Mouse (Mus musculus): Measurements from ENCODE around the gene Uncx. TPM values are rescaled to one million over a fixed set of nuclear protein-coding genes. Genes with fewer than 3 reads are reported as not detected.
A peak's percentile ranks its signal among the peaks of the same experiment; 100 is the strongest.

The Uncx gene
- polyA plus RNA-seq, 1 experiment from 2014 or later, result not detected

DNA sequence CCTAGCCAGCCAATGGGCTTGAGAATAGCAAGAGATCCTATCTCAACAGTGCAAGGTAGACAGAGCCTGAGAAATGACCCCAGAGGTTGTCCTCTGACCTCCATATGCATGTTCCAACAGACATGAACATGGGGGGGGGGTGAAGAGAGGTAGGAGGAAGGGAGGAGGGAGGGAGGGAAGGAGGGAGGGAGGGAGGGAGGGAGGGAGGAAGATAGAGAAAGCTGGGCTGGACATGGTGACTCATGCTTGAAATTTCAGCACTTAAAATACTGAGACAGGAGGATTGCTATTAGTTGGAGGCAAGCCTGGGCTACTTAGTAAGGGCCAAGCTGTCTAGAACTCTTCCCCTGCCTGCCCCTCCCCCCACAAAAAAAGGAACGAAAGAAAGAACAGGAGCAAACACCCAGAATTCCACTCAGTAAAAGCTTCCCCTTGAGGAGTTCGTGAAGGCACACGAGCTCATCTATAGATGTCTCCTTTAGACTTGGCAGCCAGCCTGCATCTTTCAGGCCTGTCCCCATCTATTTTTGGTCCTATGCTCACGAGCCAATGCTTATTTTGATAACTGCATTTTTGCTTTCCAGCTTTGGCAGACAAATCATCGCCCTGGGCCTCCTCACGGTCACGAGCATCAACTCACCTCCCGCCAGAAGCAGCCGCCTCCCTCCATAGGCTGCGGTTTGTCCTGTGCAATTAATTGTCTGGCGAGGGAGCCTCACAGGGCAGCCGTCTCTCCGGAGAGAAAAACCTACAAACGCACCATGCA is 23.0 kb upstream of the Uncx start:
- Histone ChIP-seq H3K4me3 (no peak overlapping the region), H3K4me1 (no peaks in the 10 kb centered on the region), H3K9ac (no peak overlapping the region), H3K9me3 (replicated peaks) (no peaks in the 10 kb centered on the region), H3K4me2 (no peak overlapping the region), H3K27me3 (replicated peaks) (peaks cover 60% of the 10 kb centered on the region), H3K27ac (no peak overlapping the region), H3K36me3 (no peaks in the 10 kb centered on the region)
- 45% methylated on average over 14 of the region's 14 CpGs for WGBS (ENCODE audit: insufficient replicate concordance)
- no peak for ATAC-seq

DNA sequence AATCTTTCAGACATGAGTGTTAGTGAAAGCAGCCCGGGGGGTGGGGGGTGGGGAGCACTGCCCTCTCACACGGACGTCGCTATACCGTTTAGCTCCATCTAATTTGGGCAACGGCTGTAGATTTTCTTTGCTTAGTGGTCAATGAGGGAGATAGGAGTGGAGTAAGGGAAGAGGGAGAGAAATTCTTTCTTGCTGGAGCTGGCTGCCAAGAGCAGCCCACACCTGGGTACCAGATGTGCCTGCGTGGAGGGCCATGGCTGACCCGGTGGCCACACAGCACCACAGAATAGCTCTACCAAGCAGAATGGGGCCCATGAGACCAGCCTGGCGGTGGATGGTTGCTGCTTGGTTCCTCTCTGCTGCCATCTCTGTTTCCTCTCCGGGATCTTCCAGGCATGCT is 21.3 kb upstream of the Uncx start:
- H3K4me1 ChIP-seq, result no peaks in the 10 kb centered on the region
- H3K9me3 ChIP-seq (replicated peaks), result no peaks in the 10 kb centered on the region
- no peak overlapping the region for H3K9ac ChIP-seq
- H3K27ac ChIP-seq, result no peak overlapping the region
- peaks cover 65% of the 10 kb centered on the region for H3K27me3 ChIP-seq (replicated peaks)
- no peak overlapping the region for H3K4me2 ChIP-seq
- 70% methylated on average over 10 of the region's 10 CpGs for WGBS (ENCODE audit: insufficient replicate concordance)
- ATAC-seq, result no peak
- no peaks in the 10 kb centered on the region for H3K36me3 ChIP-seq
- H3K4me3 ChIP-seq, result no peak overlapping the region

DNA sequence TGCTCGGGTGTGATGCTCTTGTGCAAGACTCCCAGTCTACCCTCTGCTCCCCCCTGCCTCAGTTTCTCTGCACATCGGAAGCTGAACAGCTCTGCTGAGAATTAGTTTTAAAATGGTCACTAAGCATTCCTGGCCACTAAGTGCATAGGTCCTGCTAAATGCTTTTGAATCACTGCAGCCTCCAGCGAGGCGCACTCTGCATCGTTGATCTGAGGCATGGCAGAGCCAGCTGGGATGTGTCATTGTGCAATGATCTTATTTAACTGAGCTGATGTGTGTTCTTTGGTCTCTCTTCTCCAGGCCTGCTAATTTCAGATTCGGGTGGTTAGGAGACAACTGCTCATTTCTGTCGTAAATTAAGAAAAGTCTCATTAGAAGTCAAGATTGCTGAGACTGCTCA is 14.4 kb upstream of the Uncx start:
- no peak overlapping the region for H3K27ac ChIP-seq
- H3K4me2 ChIP-seq, result no peak overlapping the region
- H3K9ac ChIP-seq, result no peak overlapping the region
- H3K4me1 ChIP-seq, result no peaks in the 10 kb centered on the region
- H3K4me3 ChIP-seq, result no peak overlapping the region
- H3K27me3 ChIP-seq (replicated peaks), result peaks cover 78% of the 10 kb centered on the region
- WGBS (ENCODE audit: insufficient replicate concordance), result 54% methylated on average over 7 of the region's 7 CpGs
- no peak for ATAC-seq
- H3K36me3 ChIP-seq, result no peaks in the 10 kb centered on the region
- no peaks in the 10 kb centered on the region for H3K9me3 ChIP-seq (replicated peaks)

DNA sequence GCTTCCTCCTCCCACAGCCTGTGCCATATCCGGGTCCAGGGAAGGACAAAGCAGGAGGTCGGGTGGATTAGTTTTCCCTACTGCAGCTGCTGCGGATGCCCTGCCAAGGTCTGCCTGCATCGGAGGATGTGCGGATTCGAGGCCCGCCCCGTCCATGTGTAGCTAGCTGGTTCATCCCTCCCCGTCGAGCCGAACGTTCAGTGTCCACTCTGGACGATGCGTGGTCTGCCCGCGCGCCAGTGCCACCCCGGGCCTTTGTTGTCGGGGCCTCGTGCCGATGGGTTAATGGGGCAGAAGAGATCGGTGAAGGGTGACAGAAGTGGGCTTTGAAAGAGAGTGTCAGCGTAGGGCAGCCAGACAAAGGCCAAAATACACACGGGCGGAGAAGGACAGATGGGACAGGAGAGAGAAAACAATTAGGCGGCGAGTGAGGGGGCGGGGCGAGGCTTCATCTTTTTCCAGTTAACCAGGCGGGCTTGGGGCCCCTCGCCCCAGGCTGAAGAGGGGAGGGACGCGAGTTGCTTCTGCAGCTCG is 7.8 kb upstream of the Uncx start:
- Histone ChIP-seq H3K4me3 (no peak overlapping the region), H3K36me3 (no peaks in the 10 kb centered on the region), H3K4me1 (no peaks in the 10 kb centered on the region), H3K9me3 (replicated peaks) (no peaks in the 10 kb centered on the region), H3K27me3 (replicated peaks) (peaks cover 98% of the 10 kb centered on the region), H3K9ac (no peak overlapping the region), H3K4me2 (peak overlapping the region; percentile 20; the same call in 1 of the 2 replicates), H3K27ac (no peak overlapping the region)
- no peak for ATAC-seq
- 5% methylated on average over 34 of the region's 34 CpGs for WGBS (ENCODE audit: insufficient replicate concordance)

DNA sequence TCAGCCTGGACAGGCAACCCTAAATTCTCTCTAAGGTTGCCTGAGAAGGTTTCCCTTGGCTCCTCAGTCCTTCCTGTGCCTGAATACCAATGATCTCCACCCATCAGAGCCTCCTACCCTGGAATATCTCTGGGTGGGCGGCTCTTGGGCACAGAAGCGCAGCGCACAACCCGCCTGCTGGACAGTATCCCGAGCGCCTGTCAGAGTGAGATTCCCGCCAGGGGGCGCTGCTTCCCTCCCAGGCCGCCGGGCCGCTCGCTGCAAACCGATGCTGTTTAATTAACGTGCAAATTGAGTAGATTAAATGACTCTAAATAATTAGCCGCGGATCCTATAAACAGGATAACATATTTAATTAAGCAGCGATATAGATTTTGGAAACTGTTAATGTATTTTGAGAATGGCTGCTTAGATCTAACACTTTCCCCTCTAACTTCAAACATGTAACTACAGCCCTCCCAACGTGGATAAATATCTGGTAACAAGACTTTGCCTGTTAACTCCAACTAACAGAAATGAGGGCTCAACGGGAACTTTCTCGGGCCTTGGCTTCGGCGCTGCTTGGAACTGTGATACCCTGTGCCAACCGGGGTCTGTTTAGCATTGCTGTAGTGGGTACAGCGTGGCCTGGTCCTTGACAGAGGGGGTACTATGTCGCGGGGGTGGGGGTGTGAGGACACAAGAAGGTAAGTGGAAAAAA is 6.9 kb upstream of the Uncx start:
- H3K9ac ChIP-seq, result no peak overlapping the region
- ATAC-seq, result no peak
- H3K9me3 ChIP-seq (replicated peaks), result no peaks in the 10 kb centered on the region
- 2% methylated on average over 26 of the region's 26 CpGs for WGBS (ENCODE audit: insufficient replicate concordance)
- H3K27me3 ChIP-seq (replicated peaks), result peaks cover 100% of the 10 kb centered on the region
- no peaks in the 10 kb centered on the region for H3K36me3 ChIP-seq
- H3K4me1 ChIP-seq, result no peaks in the 10 kb centered on the region
- no peak overlapping the region for H3K4me2 ChIP-seq
- no peak overlapping the region for H3K4me3 ChIP-seq
- no peak overlapping the region for H3K27ac ChIP-seq

DNA sequence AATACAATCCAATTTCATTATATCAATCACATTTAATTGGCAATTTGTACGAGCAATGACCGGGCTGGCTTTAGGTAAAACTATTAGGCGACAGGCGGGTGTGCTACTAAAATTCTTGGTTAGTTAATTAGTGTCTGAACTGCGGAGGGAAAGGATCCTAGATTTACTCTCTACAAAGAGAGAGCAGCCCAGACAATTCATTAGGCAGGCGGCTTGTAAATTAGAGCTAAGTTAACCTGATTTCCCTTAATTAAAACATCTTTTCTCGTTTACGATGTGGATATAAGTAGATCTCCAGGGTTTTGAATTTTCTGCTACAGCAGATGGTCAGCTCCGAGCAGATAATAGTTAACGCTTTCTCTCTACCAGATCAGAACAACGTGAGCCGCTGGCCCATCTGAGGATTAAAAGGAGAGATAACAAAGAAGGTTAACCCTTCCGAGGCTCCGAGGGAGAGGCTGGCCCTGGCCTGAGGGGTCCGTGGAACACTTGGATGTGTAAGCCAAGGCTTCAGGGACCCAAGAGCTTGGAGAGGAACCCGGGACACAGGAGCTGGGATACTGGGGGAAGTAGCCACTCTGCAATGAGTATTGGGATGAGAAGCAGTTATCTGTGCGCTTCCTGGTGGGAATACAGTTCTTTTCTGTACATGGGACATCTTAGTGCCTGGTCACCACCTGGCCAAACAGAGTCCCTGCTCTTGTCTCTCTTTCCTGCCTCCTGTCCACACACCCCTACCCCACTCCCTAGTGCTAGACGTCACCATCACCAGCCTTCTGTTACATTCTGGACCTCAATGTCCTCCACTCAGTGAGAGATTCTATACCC is 6.2 kb upstream of the Uncx start:
- 11% methylated on average over 18 of the region's 18 CpGs for WGBS (ENCODE audit: insufficient replicate concordance)
- H3K9ac ChIP-seq, result no peak overlapping the region
- no peak overlapping the region for H3K4me3 ChIP-seq
- no peaks in the 10 kb centered on the region for H3K4me1 ChIP-seq
- H3K36me3 ChIP-seq, result no peaks in the 10 kb centered on the region
- H3K4me2 ChIP-seq, result no peak overlapping the region
- ATAC-seq, result no peak
- no peaks in the 10 kb centered on the region for H3K9me3 ChIP-seq (replicated peaks)
- H3K27ac ChIP-seq, result no peak overlapping the region
- peaks cover 100% of the 10 kb centered on the region for H3K27me3 ChIP-seq (replicated peaks)

DNA sequence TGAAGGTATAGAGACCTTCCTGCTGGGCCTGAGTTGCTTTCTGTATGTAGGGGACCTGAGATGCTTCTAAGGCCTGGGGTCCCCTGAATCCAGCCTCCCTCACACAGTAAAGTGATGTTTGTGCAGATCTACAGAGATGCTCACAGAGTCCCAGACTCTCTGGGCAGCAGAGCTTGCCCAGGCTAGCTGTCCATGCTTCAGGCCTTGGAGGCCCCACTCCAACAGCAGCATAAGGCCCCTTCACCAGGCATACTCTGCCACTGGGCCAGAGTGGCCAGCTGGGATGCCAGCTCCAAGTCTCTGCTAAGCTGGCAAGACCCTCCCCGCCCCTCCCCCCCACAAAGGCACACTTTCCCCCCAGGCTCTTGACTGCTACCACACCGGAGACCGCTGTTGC is 5.6 kb upstream of the Uncx start:
- 5% methylated on average over 3 of the region's 3 CpGs for WGBS (ENCODE audit: insufficient replicate concordance)

DNA sequence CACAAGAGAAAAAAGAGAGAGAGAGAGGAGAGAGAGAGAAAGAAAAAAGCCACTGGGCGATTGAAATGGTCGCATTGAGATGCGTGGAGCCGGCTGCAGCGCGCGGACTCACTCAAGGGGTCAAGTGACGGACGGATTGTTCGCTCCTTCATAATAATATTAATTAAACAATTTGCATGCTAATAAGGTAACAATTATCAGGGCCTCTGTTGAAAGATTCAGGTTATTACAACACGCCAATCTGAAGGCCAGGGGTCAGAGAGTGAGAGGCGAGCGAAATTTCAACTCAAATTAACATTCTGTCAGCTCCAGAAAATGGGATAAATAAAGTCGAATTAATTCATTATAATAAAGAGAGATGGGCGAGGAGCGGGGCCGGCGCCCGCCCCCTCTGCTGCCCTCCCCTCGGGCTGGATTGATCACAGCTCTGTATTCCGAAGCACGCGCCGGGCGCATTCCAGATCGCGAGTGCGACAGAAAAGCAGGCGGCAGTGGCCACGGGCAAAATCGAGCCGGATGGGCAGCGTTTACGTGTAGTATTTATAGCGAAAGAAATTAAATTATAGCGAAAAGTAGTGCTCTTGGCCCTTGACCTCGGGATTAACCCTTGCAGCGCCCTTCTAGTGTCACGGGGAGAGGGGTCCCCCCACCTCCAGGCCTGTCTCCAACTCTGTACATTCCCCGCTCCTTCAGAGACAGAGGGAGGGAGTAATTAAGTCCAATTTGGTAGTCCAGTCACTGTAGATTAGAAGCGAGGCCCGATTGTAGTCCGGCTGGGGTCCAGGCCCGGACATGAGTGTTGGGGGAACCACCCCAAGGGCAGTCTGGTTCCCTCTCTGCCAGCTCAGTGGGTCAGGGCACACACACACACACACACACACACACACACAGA is 1.9 kb upstream of the Uncx start:
- H3K9me3 ChIP-seq (replicated peaks), result no peaks in the 10 kb centered on the region
- peaks cover 100% of the 10 kb centered on the region for H3K27me3 ChIP-seq (replicated peaks)
- no peak overlapping the region for H3K4me2 ChIP-seq
- peaks cover 11% of the 10 kb centered on the region; the same call in 1 of the 2 replicates for H3K4me1 ChIP-seq
- no peak overlapping the region for H3K9ac ChIP-seq
- no peak for ATAC-seq
- WGBS (ENCODE audit: insufficient replicate concordance), result 3% methylated on average over 44 of the region's 44 CpGs
- H3K4me3 ChIP-seq, result no peak overlapping the region
- no peak overlapping the region for H3K27ac ChIP-seq
- H3K36me3 ChIP-seq, result no peaks in the 10 kb centered on the region

More for the DNA sequence above, 5.6 kb upstream of the Uncx start:
- H3K27me3 ChIP-seq (replicated peaks), result peaks cover 100% of the 10 kb centered on the region
- no peak overlapping the region for H3K4me2 ChIP-seq
- ATAC-seq, result no peak
- H3K27ac ChIP-seq, result no peak overlapping the region
- H3K9ac ChIP-seq, result no peak overlapping the region
- no peaks in the 10 kb centered on the region for H3K36me3 ChIP-seq
- no peak overlapping the region for H3K4me3 ChIP-seq
- no peaks in the 10 kb centered on the region for H3K4me1 ChIP-seq
- no peaks in the 10 kb centered on the region for H3K9me3 ChIP-seq (replicated peaks)

DNA sequence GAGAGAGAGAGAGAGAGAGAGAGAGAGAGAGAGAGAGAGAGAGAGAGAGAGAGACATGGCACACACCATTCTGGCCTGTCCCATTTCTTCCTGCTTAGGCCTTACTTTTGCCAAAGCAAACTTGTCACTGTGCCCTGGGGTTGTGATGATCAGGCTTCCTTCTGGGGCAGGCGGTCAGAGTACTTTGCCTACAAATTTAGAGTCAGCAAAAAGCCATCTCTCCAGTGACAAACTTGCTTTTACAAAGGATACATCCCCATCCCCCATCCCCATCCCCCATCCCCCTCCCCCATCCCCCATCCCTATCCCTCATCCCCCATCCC is 1.3 kb upstream of the Uncx start:
- Histone ChIP-seq H3K36me3 (no peaks in the 10 kb centered on the region), H3K4me3 (no peak overlapping the region), H3K9me3 (replicated peaks) (no peaks in the 10 kb centered on the region), H3K4me1 (peaks cover 11% of the 10 kb centered on the region; the same call in 1 of the 2 replicates), H3K27ac (no peak overlapping the region), H3K9ac (no peak overlapping the region), H3K4me2 (no peak overlapping the region), H3K27me3 (replicated peaks) (peaks cover 100% of the 10 kb centered on the region)
- ATAC-seq, result no peak
- 6% methylated on average over 1 of the region's 1 CpGs for WGBS (ENCODE audit: insufficient replicate concordance)

DNA sequence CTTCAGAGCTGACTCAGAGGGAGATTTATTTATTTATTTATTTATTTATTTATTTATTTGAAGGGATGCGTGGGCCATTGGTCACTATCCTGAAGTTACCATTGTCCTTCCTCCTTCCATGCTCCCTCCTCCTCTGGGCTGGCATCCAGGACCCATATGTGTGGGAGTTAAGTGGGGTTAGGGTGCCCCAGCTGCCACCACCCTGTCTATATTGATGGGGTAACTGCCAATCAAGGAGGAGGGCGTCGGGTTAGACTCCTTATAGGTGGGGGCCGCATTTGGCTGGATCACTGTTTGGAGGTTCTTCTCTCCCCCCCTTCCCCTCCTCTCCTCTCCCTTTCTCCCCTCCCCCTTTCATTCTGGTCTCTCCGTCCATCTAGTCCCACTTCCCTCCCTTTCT is 738 bp upstream of the Uncx start:
- 2% methylated on average over 5 of the region's 5 CpGs for WGBS (ENCODE audit: insufficient replicate concordance)
- no peak overlapping the region for H3K27ac ChIP-seq
- no peaks in the 10 kb centered on the region for H3K9me3 ChIP-seq (replicated peaks)
- H3K27me3 ChIP-seq (replicated peaks), result peaks cover 100% of the 10 kb centered on the region
- H3K4me2 ChIP-seq, result no peak overlapping the region
- H3K4me1 ChIP-seq, result peaks cover 11% of the 10 kb centered on the region; the same call in 1 of the 2 replicates
- no peak for ATAC-seq
- H3K36me3 ChIP-seq, result no peaks in the 10 kb centered on the region
- H3K4me3 ChIP-seq, result no peak overlapping the region
- H3K9ac ChIP-seq, result no peak overlapping the region

DNA sequence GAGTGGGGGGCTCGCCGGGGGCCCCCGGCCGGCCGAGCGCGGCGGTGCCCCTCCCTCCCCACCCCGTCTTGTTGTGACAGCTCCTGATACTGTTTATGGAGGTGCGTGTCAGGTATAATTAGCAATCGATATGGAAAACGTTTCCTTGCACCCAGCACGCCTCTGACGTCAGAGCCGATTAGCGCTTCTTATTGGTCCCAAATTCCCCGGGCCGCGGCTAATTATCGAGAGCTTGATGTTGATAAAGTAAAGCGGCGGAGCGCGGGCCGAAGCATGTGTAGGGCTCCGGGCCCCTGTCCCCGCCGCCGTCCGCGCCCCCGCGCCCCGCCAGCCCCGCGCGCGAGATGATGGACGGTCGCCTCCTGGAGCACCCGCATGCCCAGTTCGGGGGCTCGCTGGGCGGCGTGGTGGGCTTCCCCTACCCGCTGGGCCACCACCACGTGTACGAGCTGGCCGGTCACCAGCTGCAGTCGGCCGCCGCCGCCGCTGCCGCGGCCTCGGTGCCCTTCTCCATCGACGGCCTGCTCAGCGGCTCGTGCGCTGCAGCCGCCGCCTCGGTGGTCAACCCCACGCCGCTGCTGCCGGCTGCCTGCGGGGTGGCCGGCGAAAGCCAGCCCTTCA is 466 bp downstream of the Uncx start:
- peak overlapping the region; percentile 48 for H3K4me2 ChIP-seq
- H3K27me3 ChIP-seq (replicated peaks), result peaks cover 100% of the 10 kb centered on the region
- 2% methylated on average over 71 of the region's 71 CpGs for WGBS (ENCODE audit: insufficient replicate concordance)
- H3K4me1 ChIP-seq, result peaks cover 11% of the 10 kb centered on the region; the same call in 1 of the 2 replicates
- no peaks in the 10 kb centered on the region for H3K9me3 ChIP-seq (replicated peaks)
- H3K4me3 ChIP-seq, result no peak overlapping the region; the same call in 1 of the 2 replicates
- H3K9ac ChIP-seq, result no peak overlapping the region
- no peaks in the 10 kb centered on the region for H3K36me3 ChIP-seq
- no peak for ATAC-seq
- H3K27ac ChIP-seq, result no peak overlapping the region
